Mouse (Mus musculus): ENCODE data around the gene Dnajb3. TPM values are rescaled to one million over a fixed set of nuclear protein-coding genes. Genes with fewer than 3 reads are reported as not detected.

Gene Dnajb3
- polyA plus RNA-seq, 1 experiment: 1.5 TPM

DNA sequence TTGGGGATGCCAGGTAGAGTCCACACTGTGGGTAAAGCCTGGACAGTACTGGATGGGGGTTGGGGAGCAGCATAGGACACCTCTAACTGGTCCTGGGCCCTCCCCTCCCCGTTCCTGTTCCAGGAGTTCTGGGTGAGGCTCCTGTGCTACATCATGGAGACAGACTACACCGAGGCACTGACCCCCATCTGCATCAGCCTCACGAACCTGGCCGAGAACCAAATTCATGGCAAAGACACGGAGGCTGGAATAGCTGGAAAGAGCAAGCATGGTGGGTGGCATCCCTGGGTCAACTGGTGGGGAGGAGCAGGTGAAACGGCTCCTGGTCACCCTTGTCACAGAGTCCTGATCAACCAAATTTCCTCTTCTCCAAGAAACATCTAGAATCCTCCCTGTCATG, 33.2 kb upstream of the Dnajb3 start:
- Histone ChIP-seq H3K4me1 (replicated peaks; ENCODE audit: control insufficient read depth, insufficient read depth, low read length) (no peaks in the 10 kb centered on the region), H3K36me3 (ENCODE audit: control insufficient read depth, insufficient read depth, low read length) (no peaks in the 10 kb centered on the region), H3K27ac (ENCODE audit: control insufficient read depth, insufficient read depth, low read length) (no peak overlapping the region), H3K27me3 (ENCODE audit: control insufficient read depth, insufficient read depth, low read length) (no peaks in the 10 kb centered on the region), H3K4me3 (ENCODE audit: control insufficient read depth, insufficient read depth, low read length) (no peak overlapping the region)
- WGBS: 80% methylated on average over 6 of the region's 6 CpGs
- TF ChIP-seq CTCF (IDR thresholded peaks at IDR 0.05; ENCODE audit: borderline replicate concordance, control insufficient read depth, extremely low read depth, insufficient read depth, low read length, poor library complexity) (no peak), POLR2A (IDR thresholded peaks at IDR 0.05; ENCODE audit: control insufficient read depth, extremely low read depth, insufficient read depth, low read length, poor library complexity) (no peak)
- no peak for DNase-seq

DNA sequence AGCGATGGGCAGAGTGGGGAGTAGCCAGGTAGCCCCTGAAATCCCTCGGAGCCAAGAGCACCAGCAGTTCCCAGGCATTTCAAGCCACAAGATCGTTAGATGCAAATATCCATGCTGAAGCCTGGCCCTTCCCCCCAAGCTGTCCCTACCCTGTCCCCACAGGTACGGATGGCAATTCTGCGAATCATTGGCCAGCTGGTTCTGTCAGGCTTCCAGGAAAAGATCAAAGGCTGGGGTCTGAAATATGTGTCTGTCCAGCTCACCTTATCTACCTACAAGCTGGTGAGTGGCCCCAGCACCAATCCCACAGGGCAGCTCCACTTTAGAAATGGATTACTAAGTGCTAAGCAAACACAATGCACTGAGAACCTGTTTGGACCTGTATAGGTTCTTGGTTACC, 31.7 kb upstream of the Dnajb3 start:
- H3K4me1 ChIP-seq (replicated peaks; ENCODE audit: control insufficient read depth, insufficient read depth, low read length): no peaks in the 10 kb centered on the region
- H3K27me3 ChIP-seq (ENCODE audit: control insufficient read depth, insufficient read depth, low read length): no peaks in the 10 kb centered on the region
- no peak overlapping the region for H3K27ac ChIP-seq (ENCODE audit: control insufficient read depth, insufficient read depth, low read length)
- TF ChIP-seq CTCF (IDR thresholded peaks at IDR 0.05; ENCODE audit: borderline replicate concordance, control insufficient read depth, extremely low read depth, insufficient read depth, low read length, poor library complexity) (no peak), POLR2A (IDR thresholded peaks at IDR 0.05; ENCODE audit: control insufficient read depth, extremely low read depth, insufficient read depth, low read length, poor library complexity) (no peak)
- H3K36me3 ChIP-seq (ENCODE audit: control insufficient read depth, insufficient read depth, low read length): no peaks in the 10 kb centered on the region
- no peak for DNase-seq
- 81% methylated on average over 5 of the region's 5 CpGs for WGBS
- H3K4me3 ChIP-seq (ENCODE audit: control insufficient read depth, insufficient read depth, low read length): no peak overlapping the region

DNA sequence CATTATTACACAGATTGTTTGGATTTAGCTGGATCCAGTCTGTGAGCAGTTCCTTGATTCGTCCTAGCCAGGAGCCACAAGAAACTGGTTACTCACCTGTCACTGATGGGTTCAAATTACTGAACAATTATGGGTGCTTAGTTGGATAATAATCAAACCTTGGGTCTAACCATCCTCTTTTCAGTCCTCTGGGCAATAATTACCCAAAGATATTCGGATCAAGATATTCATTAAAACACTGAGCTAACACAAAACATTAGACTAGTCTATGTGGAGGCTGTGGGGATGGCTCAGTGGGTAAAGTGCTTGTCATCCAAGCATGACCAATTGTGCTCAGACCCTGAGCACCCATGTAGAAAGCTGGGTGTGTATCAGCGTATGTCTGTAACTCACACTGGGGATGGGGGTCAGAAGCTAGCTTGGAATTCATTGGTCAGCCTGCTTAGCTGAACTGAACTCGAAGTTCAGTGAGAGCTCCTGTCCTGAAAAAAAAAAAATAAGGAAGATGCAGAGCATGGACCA, 30.4 kb upstream of the Dnajb3 start:
- no peak overlapping the region for H3K4me3 ChIP-seq (ENCODE audit: control insufficient read depth, insufficient read depth, low read length)
- WGBS: 65% methylated on average over 4 of the region's 4 CpGs
- H3K4me1 ChIP-seq (replicated peaks; ENCODE audit: control insufficient read depth, insufficient read depth, low read length): no peaks in the 10 kb centered on the region
- no peaks in the 10 kb centered on the region for H3K36me3 ChIP-seq (ENCODE audit: control insufficient read depth, insufficient read depth, low read length)
- DNase-seq: no peak
- no peaks in the 10 kb centered on the region for H3K27me3 ChIP-seq (ENCODE audit: control insufficient read depth, insufficient read depth, low read length)
- H3K27ac ChIP-seq (ENCODE audit: control insufficient read depth, insufficient read depth, low read length): no peak overlapping the region
- TF ChIP-seq CTCF (IDR thresholded peaks at IDR 0.05; ENCODE audit: borderline replicate concordance, control insufficient read depth, extremely low read depth, insufficient read depth, low read length, poor library complexity): no peak
- TF ChIP-seq POLR2A (IDR thresholded peaks at IDR 0.05; ENCODE audit: control insufficient read depth, extremely low read depth, insufficient read depth, low read length, poor library complexity): no peak

DNA sequence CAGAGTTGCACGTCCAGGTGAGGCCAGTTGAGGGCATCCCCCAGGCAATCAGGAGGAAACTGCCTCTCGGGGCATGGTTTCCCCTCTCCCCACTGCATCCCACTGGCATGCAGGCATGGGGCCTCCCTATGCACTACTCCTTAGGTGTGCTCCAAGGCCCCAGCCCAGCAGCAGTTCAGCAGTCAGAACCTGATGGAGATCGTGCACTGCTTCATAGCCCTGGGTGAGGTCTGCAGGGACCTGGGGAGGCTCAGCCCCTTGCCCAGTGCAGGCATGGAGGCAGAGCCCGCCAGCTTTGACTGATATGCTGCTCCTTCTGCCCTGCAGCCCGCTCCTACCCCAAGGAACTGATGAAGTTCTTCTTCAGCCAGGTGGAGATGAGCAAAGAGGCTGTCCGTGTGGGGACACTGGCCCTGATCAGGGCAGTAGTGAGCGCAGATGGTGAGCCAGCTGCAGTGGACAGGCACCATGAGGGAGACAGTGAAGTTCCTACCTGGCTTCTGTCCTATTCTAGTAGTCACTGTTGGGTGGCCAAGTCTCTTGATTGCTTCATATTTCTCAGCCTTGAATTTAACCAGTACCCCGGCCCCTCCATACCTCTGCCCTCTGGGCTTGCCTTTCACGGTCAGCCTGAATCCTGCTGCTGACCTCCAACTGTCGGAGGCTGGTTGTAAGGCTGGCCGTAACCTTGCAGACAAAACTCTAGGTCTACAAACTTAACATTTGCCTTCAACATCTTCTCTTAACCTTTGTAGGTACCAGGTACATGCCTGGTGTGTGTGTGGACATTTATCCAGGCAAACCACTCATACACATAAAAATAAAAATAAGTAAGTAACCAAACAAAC, 29.7 kb upstream of the Dnajb3 start:
- 68% methylated on average over 11 of the region's 11 CpGs for WGBS
- Histone ChIP-seq H3K4me1 (replicated peaks; ENCODE audit: control insufficient read depth, insufficient read depth, low read length) (no peaks in the 10 kb centered on the region), H3K4me3 (ENCODE audit: control insufficient read depth, insufficient read depth, low read length) (no peak overlapping the region), H3K36me3 (ENCODE audit: control insufficient read depth, insufficient read depth, low read length) (no peaks in the 10 kb centered on the region), H3K27me3 (ENCODE audit: control insufficient read depth, insufficient read depth, low read length) (no peaks in the 10 kb centered on the region), H3K27ac (ENCODE audit: control insufficient read depth, insufficient read depth, low read length) (no peak overlapping the region)
- no peak for DNase-seq
- TF ChIP-seq CTCF (IDR thresholded peaks at IDR 0.05; ENCODE audit: borderline replicate concordance, control insufficient read depth, extremely low read depth, insufficient read depth, low read length, poor library complexity): no peak
- TF ChIP-seq POLR2A (IDR thresholded peaks at IDR 0.05; ENCODE audit: control insufficient read depth, extremely low read depth, insufficient read depth, low read length, poor library complexity): no peak

DNA sequence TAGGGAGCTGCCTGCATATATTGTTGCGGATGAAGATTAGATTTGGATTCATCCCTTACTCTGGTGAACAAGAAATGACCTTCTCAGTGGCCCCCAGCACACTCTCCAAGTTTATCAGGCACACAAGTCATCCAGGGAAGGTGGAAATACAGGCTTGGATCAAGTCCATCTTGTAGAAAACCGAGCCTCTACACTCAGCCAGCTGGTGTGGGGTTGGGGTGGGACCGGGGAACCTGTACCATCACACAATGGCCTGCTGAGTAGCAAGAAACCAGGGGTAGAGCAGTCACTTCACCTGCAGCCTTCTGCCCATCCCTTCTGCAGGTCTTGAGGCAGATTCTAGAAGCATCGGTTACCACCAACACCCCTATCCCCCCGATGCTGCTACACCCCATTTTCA, 29.1 kb upstream of the Dnajb3 start:
- 45% methylated on average over 5 of the region's 5 CpGs for WGBS
- TF ChIP-seq POLR2A (IDR thresholded peaks at IDR 0.05; ENCODE audit: control insufficient read depth, extremely low read depth, insufficient read depth, low read length, poor library complexity) (no peak), CTCF (IDR thresholded peaks at IDR 0.05; ENCODE audit: borderline replicate concordance, control insufficient read depth, extremely low read depth, insufficient read depth, low read length, poor library complexity) (no peak)
- Histone ChIP-seq H3K4me1 (replicated peaks; ENCODE audit: control insufficient read depth, insufficient read depth, low read length) (no peaks in the 10 kb centered on the region), H3K4me3 (ENCODE audit: control insufficient read depth, insufficient read depth, low read length) (no peak overlapping the region), H3K36me3 (ENCODE audit: control insufficient read depth, insufficient read depth, low read length) (no peaks in the 10 kb centered on the region), H3K27me3 (ENCODE audit: control insufficient read depth, insufficient read depth, low read length) (no peaks in the 10 kb centered on the region), H3K27ac (ENCODE audit: control insufficient read depth, insufficient read depth, low read length) (no peak overlapping the region)
- DNase-seq: no peak

DNA sequence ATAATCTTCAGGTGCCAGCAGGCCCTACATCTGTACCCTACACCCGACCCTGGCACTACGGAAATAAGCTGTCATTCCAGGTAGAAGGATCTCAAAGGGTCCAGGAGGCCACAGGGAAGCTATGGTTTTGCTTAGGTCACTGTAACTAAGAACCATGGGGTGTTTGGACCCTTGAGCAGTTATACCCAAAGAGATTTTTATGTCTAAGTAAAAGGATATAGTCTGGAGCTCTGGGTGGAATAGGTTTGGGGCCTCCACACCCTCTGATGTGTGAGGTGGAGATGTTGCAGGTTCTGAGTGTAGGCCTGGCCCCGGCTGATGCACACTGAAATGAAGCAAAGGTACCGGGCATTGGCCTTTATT, 28.6 kb upstream of the Dnajb3 start:
- TF ChIP-seq CTCF (IDR thresholded peaks at IDR 0.05; ENCODE audit: borderline replicate concordance, control insufficient read depth, extremely low read depth, insufficient read depth, low read length, poor library complexity) (no peak), POLR2A (IDR thresholded peaks at IDR 0.05; ENCODE audit: control insufficient read depth, extremely low read depth, insufficient read depth, low read length, poor library complexity) (no peak)
- H3K4me3 ChIP-seq (ENCODE audit: control insufficient read depth, insufficient read depth, low read length): no peak overlapping the region
- no peaks in the 10 kb centered on the region for H3K36me3 ChIP-seq (ENCODE audit: control insufficient read depth, insufficient read depth, low read length)
- DNase-seq: no peak
- no peak overlapping the region for H3K27ac ChIP-seq (ENCODE audit: control insufficient read depth, insufficient read depth, low read length)
- no peaks in the 10 kb centered on the region for H3K27me3 ChIP-seq (ENCODE audit: control insufficient read depth, insufficient read depth, low read length)
- H3K4me1 ChIP-seq (replicated peaks; ENCODE audit: control insufficient read depth, insufficient read depth, low read length): no peaks in the 10 kb centered on the region
- 64% methylated on average over 4 of the region's 4 CpGs for WGBS

All from thymus, adult 2 months (tissue).